Mouse (Mus musculus) midbrain, embryonic 11.5 days (tissue): Measurements from ENCODE around the gene Cfi. TPM values are rescaled to one million over a fixed set of nuclear protein-coding genes. Genes with fewer than 3 reads are reported as not detected.

Source experiments
- ATAC-seq: fragments of 200-750 bp; cut with Nextera tagmentation; 2 replicates; pipeline ENCODE4 v1.8.0; 2017; ENCODE audit warnings: moderate TSS enrichment, moderate library complexity; ENCODE audit not compliant: low FRiP score
- DNase-seq: peaks from one replicate; pipeline ENCODE4 v3.0.0; 2015; ENCODE audit warnings: low spot score; ENCODE audit errors: missing footprints
- H3K27ac ChIP-seq: fragments of 300-500 bp; sonication (generic); 2 replicates; pipeline ENCODE4 v1.5.1; 2014; ENCODE audit warnings: low read depth, low read length
- H3K27me3 ChIP-seq: fragments of 300-500 bp; sonication (generic); 2 replicates; pipeline ENCODE4 v1.6.1; 2014; ENCODE audit warnings: mild to moderate bottlenecking, low read length, moderate library complexity, mixed read lengths; ENCODE audit not compliant: control insufficient read depth, insufficient read depth
- H3K36me3 ChIP-seq: fragments of 300-500 bp; sonication (generic); 2 replicates; pipeline ENCODE4 v1.6.1; 2014; ENCODE audit warnings: mild to moderate bottlenecking, low read length, moderate library complexity, mixed read lengths; ENCODE audit not compliant: control insufficient read depth, insufficient read depth
- H3K4me1 ChIP-seq: fragments of 300-500 bp; sonication (generic); 2 replicates; pipeline ENCODE4 v1.6.1; 2014; ENCODE audit warnings: low read length; ENCODE audit not compliant: control insufficient read depth, insufficient read depth
- H3K4me2 ChIP-seq: fragments of 300-500 bp; sonication (generic); 2 replicates; pipeline ENCODE4 v1.6.1; 2014; ENCODE audit warnings: mild to moderate bottlenecking, moderate library complexity
- H3K4me3 ChIP-seq: fragments of 300-500 bp; sonication (generic); 2 replicates; pipeline ENCODE4 v1.5.1; 2014; ENCODE audit warnings: low read depth, low read length
- H3K9ac ChIP-seq: fragments of 300-500 bp; sonication (generic); 2 replicates; pipeline ENCODE4 v1.6.1; 2014; ENCODE audit warnings: low read length
- H3K9me3 ChIP-seq: fragments of 300-500 bp; sonication (generic); 2 replicates; pipeline ENCODE4 v1.6.1; 2016; ENCODE audit warnings: low read length; ENCODE audit not compliant: control insufficient read depth
- WGBS: fragments of 180-500 bp; shearing (Covaris S2); extraction: QIAGEN DNeasy Blood & Tissue Kit; methylation state at CpG from one replicate; pipeline ENCODE4 v1.1.7; 2014; 5-methylcytosine and 5-hydroxymethylcytosine counted together
- polyA plus RNA-seq: library from polyadenylated mRNA; unstranded; fragments of >200 nt; fragmentation: Nextera tagmentation; extraction: Ambion mirVana; gene quantifications from 2 replicates; pipeline ENCODE4 v1.2.1, GENCODE M21; 2014

The Cfi gene
- polyA plus RNA-seq, 1 experiment from 2014 or later: 0.44 TPM

DNA sequence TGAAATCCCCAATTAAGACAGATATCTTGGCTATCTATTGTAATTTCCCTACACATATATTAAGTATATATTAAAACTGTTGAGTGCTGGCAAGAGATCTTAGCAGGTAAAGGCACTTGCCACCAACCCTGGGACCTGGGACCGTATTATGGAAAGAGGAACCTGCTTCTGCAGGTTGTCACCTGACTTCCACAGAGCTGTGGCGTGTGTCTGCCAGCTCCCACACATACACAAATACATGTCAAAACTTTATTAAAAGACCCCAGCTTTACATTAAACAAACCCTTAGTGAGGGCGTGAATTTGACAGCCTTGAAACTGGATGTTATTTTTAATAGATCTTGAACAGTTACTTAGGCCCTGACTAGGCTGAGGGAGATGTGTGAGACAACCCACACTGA is 67.7 kb downstream of the Cfi start:
- DNase-seq (no peak), ATAC-seq (no peak)
- WGBS: 94% methylated on average over 3 of the region's 3 CpGs
- Histone ChIP-seq H3K4me3 (no peak overlapping the region), H3K9me3 (no peaks in the 10 kb centered on the region), H3K27me3 (no peaks in the 10 kb centered on the region), H3K9ac (no peak overlapping the region), H3K36me3 (no peaks in the 10 kb centered on the region), H3K4me1 (peaks cover 3% of the 10 kb centered on the region; the same call in 1 of the 2 replicates), H3K27ac (no peak overlapping the region), H3K4me2 (no peak overlapping the region)

DNA sequence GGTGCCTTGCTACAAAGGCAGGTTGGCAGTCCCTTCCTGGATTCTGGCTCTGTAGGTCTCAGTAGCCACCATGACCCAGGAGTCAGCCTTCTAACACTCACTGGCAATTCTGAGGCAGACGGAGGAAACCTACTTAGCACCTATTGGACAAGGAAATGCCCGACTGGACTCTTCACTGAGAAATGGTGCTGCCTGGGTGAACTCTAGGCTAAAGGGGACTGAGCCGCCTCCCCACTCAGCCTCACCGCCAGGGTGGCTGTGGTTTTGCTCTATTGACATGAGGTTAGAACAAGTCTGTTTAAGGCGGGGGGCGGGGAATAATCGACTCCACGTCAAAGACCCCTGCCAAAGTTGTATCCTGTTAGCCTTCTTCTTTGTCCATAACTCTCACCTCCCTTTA is 68.2 kb downstream of the Cfi start:
- Histone ChIP-seq H3K9ac (no peak overlapping the region), H3K4me3 (no peak overlapping the region), H3K9me3 (no peaks in the 10 kb centered on the region), H3K27ac (no peak overlapping the region), H3K27me3 (no peaks in the 10 kb centered on the region), H3K4me2 (no peak overlapping the region), H3K4me1 (peaks cover 3% of the 10 kb centered on the region; the same call in 1 of the 2 replicates), H3K36me3 (no peaks in the 10 kb centered on the region)
- ATAC-seq (no peak), DNase-seq (no peak)
- WGBS: 89% methylated on average over 8 of the region's 8 CpGs

DNA sequence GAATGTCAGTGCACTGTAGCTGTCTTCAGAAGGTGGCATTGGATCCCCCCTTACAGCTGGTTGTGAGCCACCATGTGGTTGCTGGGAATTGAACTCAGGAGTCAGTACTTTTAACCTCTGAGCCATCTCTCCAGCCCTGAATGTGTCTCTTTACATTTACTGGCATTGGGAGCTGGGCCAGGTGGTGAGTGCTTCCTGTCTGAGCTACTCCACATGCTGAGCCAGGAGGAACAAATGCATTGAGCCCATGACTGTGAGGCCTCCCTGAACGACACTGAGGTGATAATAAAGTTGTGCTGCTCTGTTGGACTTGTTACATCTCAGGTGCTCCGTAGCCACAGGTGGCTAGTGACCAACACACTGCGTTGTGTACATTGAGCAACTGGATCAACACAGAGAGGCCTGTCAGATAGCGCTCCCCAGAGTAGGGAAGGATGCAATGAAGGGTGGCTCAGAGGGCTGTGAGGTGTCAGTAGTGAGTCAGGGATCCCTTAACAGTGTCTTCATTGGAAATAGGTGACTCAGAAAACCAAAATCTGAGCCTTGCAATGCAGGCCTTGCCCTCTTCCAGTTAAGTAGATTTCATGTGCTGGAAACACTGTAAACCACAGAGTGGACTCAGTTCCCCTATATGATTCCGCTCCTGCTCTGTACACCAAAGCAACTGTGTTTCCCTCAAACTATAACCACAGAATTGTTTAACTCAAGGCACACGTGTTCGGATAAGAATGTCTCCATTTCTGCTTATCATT is 68.9 kb downstream of the Cfi start:
- Histone ChIP-seq H3K9ac (no peak overlapping the region), H3K36me3 (no peaks in the 10 kb centered on the region), H3K4me3 (no peak overlapping the region), H3K4me2 (no peak overlapping the region), H3K27ac (no peak overlapping the region), H3K4me1 (peaks cover 3% of the 10 kb centered on the region; the same call in 1 of the 2 replicates), H3K27me3 (no peaks in the 10 kb centered on the region), H3K9me3 (no peaks in the 10 kb centered on the region)
- DNase-seq (no peak), ATAC-seq (no peak)
- 86% methylated on average over 7 of the region's 7 CpGs for WGBS

DNA sequence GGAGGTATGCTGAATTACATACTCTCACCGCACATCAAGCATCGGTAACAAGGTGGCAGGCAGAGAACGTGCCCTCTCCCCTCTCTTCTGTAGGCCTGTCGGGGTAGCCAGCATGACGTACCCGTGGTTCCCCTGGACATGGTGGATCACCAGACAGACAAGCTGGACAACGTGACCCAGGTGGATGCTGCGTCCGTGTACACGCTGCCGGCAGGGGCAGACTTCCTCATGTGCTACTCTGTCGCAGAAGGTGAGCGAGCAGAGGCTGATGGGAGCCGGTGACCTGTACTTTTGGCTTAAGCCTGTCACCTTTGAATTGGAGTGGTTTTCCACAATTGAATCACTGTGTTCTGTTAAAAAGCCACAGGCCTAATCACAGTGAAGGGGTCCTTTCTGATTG is 76.3 kb downstream of the Cfi start:
- Histone ChIP-seq H3K4me3 (no peak overlapping the region), H3K9ac (no peak overlapping the region), H3K27ac (no peak overlapping the region), H3K9me3 (no peaks in the 10 kb centered on the region), H3K4me1 (no peaks in the 10 kb centered on the region), H3K27me3 (no peaks in the 10 kb centered on the region), H3K4me2 (no peak overlapping the region), H3K36me3 (no peaks in the 10 kb centered on the region; the same call in 1 of the 2 replicates)
- no peak for ATAC-seq
- no peak for DNase-seq
- WGBS: 95% methylated on average over 14 of the region's 14 CpGs

DNA sequence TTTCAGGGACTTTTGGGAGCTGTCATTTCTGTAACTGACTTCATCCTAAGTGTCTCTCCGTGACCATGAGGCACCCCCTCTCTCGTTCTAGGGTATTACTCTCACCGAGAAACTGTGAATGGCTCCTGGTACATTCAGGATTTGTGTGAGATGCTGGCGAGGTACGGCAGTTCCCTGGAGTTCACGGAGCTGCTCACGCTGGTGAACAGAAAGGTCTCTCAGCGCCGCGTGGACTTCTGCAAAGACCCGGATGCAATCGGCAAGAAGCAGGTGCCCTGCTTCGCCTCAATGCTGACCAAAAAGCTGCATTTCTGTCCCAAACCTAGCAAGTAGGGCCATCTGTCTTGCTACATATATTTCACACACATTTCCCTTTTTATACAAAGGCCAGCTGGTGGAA is 77.6 kb downstream of the Cfi start:
- no peak overlapping the region for H3K27ac ChIP-seq
- H3K36me3 ChIP-seq: no peaks in the 10 kb centered on the region; the same call in 1 of the 2 replicates
- H3K9me3 ChIP-seq: no peaks in the 10 kb centered on the region
- H3K4me3 ChIP-seq: no peak overlapping the region
- H3K4me1 ChIP-seq: no peaks in the 10 kb centered on the region
- 95% methylated on average over 13 of the region's 13 CpGs for WGBS
- no peak overlapping the region for H3K9ac ChIP-seq
- H3K27me3 ChIP-seq: no peaks in the 10 kb centered on the region
- ATAC-seq: no peak
- H3K4me2 ChIP-seq: no peak overlapping the region
- DNase-seq: no peak

DNA sequence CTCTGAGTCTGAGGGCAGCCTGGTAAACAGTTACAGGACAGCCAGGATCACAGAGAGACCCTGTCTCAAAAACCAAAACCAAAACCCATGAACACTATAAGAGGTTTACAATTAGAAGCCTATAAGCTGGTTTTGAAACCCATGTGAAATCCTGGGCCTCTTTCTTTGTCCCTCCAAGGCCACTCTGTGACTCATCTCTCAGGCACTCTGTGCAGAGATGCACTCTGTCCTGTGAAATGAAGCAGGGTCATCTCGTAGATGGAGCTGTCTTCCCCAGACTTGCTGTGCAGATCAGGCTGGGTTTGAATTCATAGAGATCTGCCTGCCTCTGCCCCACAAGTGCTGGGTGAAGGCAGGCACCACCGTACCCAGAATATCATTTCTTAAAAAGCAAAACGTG is 81.7 kb downstream of the Cfi start:
- H3K9me3 ChIP-seq: no peaks in the 10 kb centered on the region
- H3K36me3 ChIP-seq: no peaks in the 10 kb centered on the region
- H3K4me3 ChIP-seq: no peak overlapping the region
- no peak overlapping the region for H3K9ac ChIP-seq
- H3K27ac ChIP-seq: no peak overlapping the region
- ATAC-seq (no peak), DNase-seq (no peak)
- no peaks in the 10 kb centered on the region; the same call in 1 of the 2 replicates for H3K4me1 ChIP-seq
- H3K27me3 ChIP-seq: no peaks in the 10 kb centered on the region
- WGBS: 84% methylated on average over 3 of the region's 3 CpGs
- H3K4me2 ChIP-seq: no peak overlapping the region

DNA sequence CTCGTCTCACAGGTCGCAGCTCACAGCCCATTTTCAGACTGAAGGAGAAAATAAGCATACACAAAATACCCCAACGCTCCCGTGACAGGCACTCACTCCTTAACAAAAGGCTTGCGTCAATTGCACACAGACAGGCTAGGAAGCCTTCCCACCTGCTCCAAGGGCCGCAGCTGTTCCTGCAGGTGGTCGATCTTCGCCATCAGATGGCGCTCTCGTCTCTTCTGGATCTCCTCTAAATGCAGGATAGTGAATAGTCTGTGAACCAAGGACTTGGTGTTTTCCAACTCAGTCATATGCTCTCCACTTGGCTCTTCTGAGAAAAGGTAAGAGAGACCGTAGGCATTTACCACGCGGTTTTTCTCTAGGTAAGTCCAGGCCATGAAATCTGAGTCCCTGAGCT is 82.8 kb downstream of the Cfi start:
- Histone ChIP-seq H3K9ac (no peak overlapping the region), H3K27ac (no peak overlapping the region), H3K27me3 (no peaks in the 10 kb centered on the region), H3K36me3 (no peaks in the 10 kb centered on the region), H3K9me3 (no peaks in the 10 kb centered on the region), H3K4me3 (no peak overlapping the region), H3K4me1 (no peaks in the 10 kb centered on the region; the same call in 1 of the 2 replicates), H3K4me2 (no peak overlapping the region)
- DNase-seq (peak; percentile 93), ATAC-seq (peak; percentile 61; the same call in 1 of the 2 replicates)
- WGBS: 18% methylated on average over 13 of the region's 13 CpGs

DNA sequence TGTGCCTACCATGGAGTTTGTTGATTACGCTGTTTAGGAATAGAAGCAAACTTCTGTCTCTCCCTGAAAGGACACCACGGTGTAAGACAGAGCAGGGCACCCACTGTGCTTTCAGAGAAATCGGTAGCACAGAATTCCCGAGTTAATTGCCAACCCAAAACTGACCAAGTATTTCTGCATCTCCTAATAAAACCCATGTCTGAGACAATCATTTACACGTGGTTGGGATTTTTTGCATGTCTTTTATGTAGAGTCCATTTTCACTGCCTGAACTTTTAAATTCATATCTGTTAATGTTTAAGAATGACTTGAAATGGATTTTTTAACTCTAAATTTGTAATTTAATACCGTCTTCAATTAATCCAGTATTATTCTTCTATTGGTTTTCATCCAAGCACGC is 87.9 kb downstream of the Cfi start:
- ATAC-seq: no peak
- no peak overlapping the region for H3K4me2 ChIP-seq
- H3K4me1 ChIP-seq: no peaks in the 10 kb centered on the region; the same call in 1 of the 2 replicates
- no peak for DNase-seq
- 89% methylated on average over 7 of the region's 7 CpGs for WGBS
- no peaks in the 10 kb centered on the region for H3K9me3 ChIP-seq
- H3K27ac ChIP-seq: no peak overlapping the region
- no peaks in the 10 kb centered on the region for H3K27me3 ChIP-seq
- no peak overlapping the region for H3K4me3 ChIP-seq
- H3K9ac ChIP-seq: no peak overlapping the region
- H3K36me3 ChIP-seq: no peaks in the 10 kb centered on the region
